Mouse (Mus musculus): Measurements from ENCODE around the gene Arhgdig. TPM values are rescaled to one million over a fixed set of nuclear protein-coding genes. Genes with fewer than 3 reads are reported as not detected.
"Not testable (repeated sequence)": the region's sequence is repeated elsewhere in the genome, so short reads cannot be mapped to it uniquely, and the experiment has no call there.

Arhgdig gene
- polyA plus RNA-seq, 1 experiment, result 12.6 TPM

- no peaks in the 10 kb centered on the region for H3K27me3 ChIP-seq (ENCODE audit: control insufficient read depth, insufficient read depth, insufficient read length)
- no peak for TF ChIP-seq MAX (IDR thresholded peaks at IDR 0.05; ENCODE audit: low read depth)
- TF ChIP-seq USF1 (IDR thresholded peaks at IDR 0.05; ENCODE audit: low read depth), result no peak
- TF ChIP-seq CEBPB (IDR thresholded peaks at IDR 0.05; ENCODE audit: insufficient read depth, poor library complexity, severe bottlenecking), result no peak
- no peak for TF ChIP-seq TCF12 (IDR thresholded peaks at IDR 0.05; ENCODE audit: insufficient read depth, poor library complexity, severe bottlenecking)
- TF ChIP-seq TCF3 (IDR thresholded peaks at IDR 0.05; ENCODE audit: insufficient read length, low read depth), result no peak
- no peak for TF ChIP-seq REST (IDR thresholded peaks at IDR 0.05; ENCODE audit: insufficient read depth, insufficient read length)
- no peak for TF ChIP-seq MYOG (IDR thresholded peaks at IDR 0.05; ENCODE audit: control insufficient read depth in 1 of 3, insufficient read depth in 1 of 3, insufficient read length in 2 of 3, low read depth in 2 of 3)
- no peaks in the 10 kb centered on the region for H3K79me2 ChIP-seq (ENCODE audit: control insufficient read depth, insufficient read depth)
- no peak overlapping the region for H3ac ChIP-seq (ENCODE audit: control insufficient read depth, insufficient read length)
- H3K36me3 ChIP-seq (ENCODE audit: control insufficient read depth, insufficient read depth), result peaks cover 47% of the 10 kb centered on the region
- H3K4me3 ChIP-seq, result no peak overlapping the region
- H3K4me2 ChIP-seq (ENCODE audit: low read depth), result no peak overlapping the region
Measured at GRCm38 (mm10) chr17:26188091-26188805, 19.3 kb downstream of the Arhgdig start.

GRCm38 (mm10) chr17:26187592-26187991, 20.0 kb downstream of the Arhgdig start:
- H3K27me3 ChIP-seq (ENCODE audit: control insufficient read depth, insufficient read depth, insufficient read length), result no peaks in the 10 kb centered on the region
- no peak overlapping the region for H3ac ChIP-seq (ENCODE audit: control insufficient read depth, insufficient read length)
- no peak overlapping the region for H3K4me2 ChIP-seq (ENCODE audit: low read depth)
- no peaks in the 10 kb centered on the region for H3K79me2 ChIP-seq (ENCODE audit: control insufficient read depth, insufficient read depth)
- H3K36me3 ChIP-seq (ENCODE audit: control insufficient read depth, insufficient read depth), result peaks cover 47% of the 10 kb centered on the region
- no peak overlapping the region for H3K4me3 ChIP-seq
- no peak for TF ChIP-seq MYOD1 (IDR thresholded peaks at IDR 0.05; ENCODE audit: control insufficient read depth in 1 of 3, insufficient read length in 2 of 3, low read depth in 2 of 3)
- no peak for TF ChIP-seq TCF12 (IDR thresholded peaks at IDR 0.05; ENCODE audit: insufficient read depth, poor library complexity, severe bottlenecking)
- TF ChIP-seq CEBPB (IDR thresholded peaks at IDR 0.05; ENCODE audit: insufficient read depth, poor library complexity, severe bottlenecking), result no peak
- no peak for TF ChIP-seq E2F4 (IDR thresholded peaks at IDR 0.05; ENCODE audit: insufficient read depth)
- no peak for TF ChIP-seq REST (IDR thresholded peaks at IDR 0.05; ENCODE audit: insufficient read depth, insufficient read length)
- no peak for TF ChIP-seq POLR2A (IDR thresholded peaks at IDR 0.05; ENCODE audit: insufficient read length, low read depth)
- no peak for TF ChIP-seq USF1 (IDR thresholded peaks at IDR 0.05; ENCODE audit: low read depth)

- TF ChIP-seq USF1 (IDR thresholded peaks at IDR 0.05; ENCODE audit: low read depth) (no peak), TCF3 (IDR thresholded peaks at IDR 0.05; ENCODE audit: insufficient read length, low read depth) (no peak), E2F4 (IDR thresholded peaks at IDR 0.05; ENCODE audit: insufficient read depth) (no peak), MYOD1 (IDR thresholded peaks at IDR 0.05; ENCODE audit: control insufficient read depth in 1 of 3, insufficient read length in 2 of 3, low read depth in 2 of 3) (no peak), REST (IDR thresholded peaks at IDR 0.05; ENCODE audit: insufficient read depth, insufficient read length) (no peak), POLR2A (IDR thresholded peaks at IDR 0.05; ENCODE audit: insufficient read length, low read depth) (no peak), POLR2AphosphoS2 (IDR thresholded peaks at IDR 0.05; ENCODE audit: insufficient read length, low read depth) (no peak), MAX (IDR thresholded peaks at IDR 0.05; ENCODE audit: low read depth) (no peak), CEBPB (IDR thresholded peaks at IDR 0.05; ENCODE audit: insufficient read depth, poor library complexity, severe bottlenecking) (no peak), MYOG (IDR thresholded peaks at IDR 0.05; ENCODE audit: control insufficient read depth in 1 of 3, insufficient read depth in 1 of 3, insufficient read length in 2 of 3, low read depth in 2 of 3) (no peak), SRF (IDR thresholded peaks at IDR 0.05; ENCODE audit: control insufficient read depth, insufficient read length, low read depth) (no peak), TCF12 (IDR thresholded peaks at IDR 0.05; ENCODE audit: insufficient read depth, poor library complexity, severe bottlenecking) (no peak)
- Histone ChIP-seq H3K36me3 (ENCODE audit: control insufficient read depth, insufficient read depth) (peaks cover 25% of the 10 kb centered on the region), H3K4me3 (no peak overlapping the region), H3K4me2 (ENCODE audit: low read depth) (no peak overlapping the region), H3K79me2 (ENCODE audit: control insufficient read depth, insufficient read depth) (no peaks in the 10 kb centered on the region), H3ac (ENCODE audit: control insufficient read depth, insufficient read length) (no peak overlapping the region), H3K27me3 (ENCODE audit: control insufficient read depth, insufficient read depth, insufficient read length) (no peaks in the 10 kb centered on the region)
Measured at GRCm38 (mm10) chr17:26181179-26181578, 26.4 kb downstream of the Arhgdig start.

GRCm38 (mm10) chr17:26178611-26179010, 29.0 kb downstream of the Arhgdig start:
- H3ac ChIP-seq (ENCODE audit: control insufficient read depth, insufficient read length), result no peak overlapping the region
- H3K27me3 ChIP-seq (ENCODE audit: control insufficient read depth, insufficient read depth, insufficient read length), result no peaks in the 10 kb centered on the region
- TF ChIP-seq E2F4 (IDR thresholded peaks at IDR 0.05; ENCODE audit: insufficient read depth) (no peak), TCF12 (IDR thresholded peaks at IDR 0.05; ENCODE audit: insufficient read depth, poor library complexity, severe bottlenecking) (no peak), CEBPB (IDR thresholded peaks at IDR 0.05; ENCODE audit: insufficient read depth, poor library complexity, severe bottlenecking) (no peak), POLR2A (IDR thresholded peaks at IDR 0.05; ENCODE audit: insufficient read length, low read depth) (no peak), USF1 (IDR thresholded peaks at IDR 0.05; ENCODE audit: low read depth) (no peak), REST (IDR thresholded peaks at IDR 0.05; ENCODE audit: insufficient read depth, insufficient read length) (no peak), MYOG (IDR thresholded peaks at IDR 0.05; ENCODE audit: control insufficient read depth in 1 of 3, insufficient read depth in 1 of 3, insufficient read length in 2 of 3, low read depth in 2 of 3) (no peak), SRF (IDR thresholded peaks at IDR 0.05; ENCODE audit: control insufficient read depth, insufficient read length, low read depth) (no peak), MYOD1 (IDR thresholded peaks at IDR 0.05; ENCODE audit: control insufficient read depth in 1 of 3, insufficient read length in 2 of 3, low read depth in 2 of 3) (no peak), MAX (IDR thresholded peaks at IDR 0.05; ENCODE audit: low read depth) (no peak), TCF3 (IDR thresholded peaks at IDR 0.05; ENCODE audit: insufficient read length, low read depth) (no peak), POLR2AphosphoS2 (IDR thresholded peaks at IDR 0.05; ENCODE audit: insufficient read length, low read depth) (no peak)
- no peak overlapping the region for H3K4me3 ChIP-seq
- peaks cover 10% of the 10 kb centered on the region for H3K36me3 ChIP-seq (ENCODE audit: control insufficient read depth, insufficient read depth)
- no peaks in the 10 kb centered on the region for H3K79me2 ChIP-seq (ENCODE audit: control insufficient read depth, insufficient read depth)
- H3K4me2 ChIP-seq (ENCODE audit: low read depth), result no peak overlapping the region

- not testable (repeated sequence) for H3K4me2 ChIP-seq (ENCODE audit: low read depth)
Measured at GRCm38 (mm10) chr17:26175248-26175647, 32.3 kb downstream of the Arhgdig start.

More at GRCm38 (mm10) chr17:26175248-26175647, 32.3 kb downstream of the Arhgdig start:
- H3ac ChIP-seq (ENCODE audit: control insufficient read depth, insufficient read length); H3K36me3 ChIP-seq (ENCODE audit: control insufficient read depth, insufficient read depth); H3K27me3 ChIP-seq (ENCODE audit: control insufficient read depth, insufficient read depth, insufficient read length); H3K79me2 ChIP-seq (ENCODE audit: control insufficient read depth, insufficient read depth); H3K4me3 ChIP-seq: not testable (repeated sequence)

Data from myocyte (in vitro differentiated cells).